Mouse (Mus musculus): ENCODE measurements around the gene Gucy2d. TPM values are rescaled to one million over a fixed set of nuclear protein-coding genes. Genes with fewer than 3 reads are reported as not detected.

The Gucy2d gene
- polyA plus RNA-seq, 2 experiments = not detected

DNA sequence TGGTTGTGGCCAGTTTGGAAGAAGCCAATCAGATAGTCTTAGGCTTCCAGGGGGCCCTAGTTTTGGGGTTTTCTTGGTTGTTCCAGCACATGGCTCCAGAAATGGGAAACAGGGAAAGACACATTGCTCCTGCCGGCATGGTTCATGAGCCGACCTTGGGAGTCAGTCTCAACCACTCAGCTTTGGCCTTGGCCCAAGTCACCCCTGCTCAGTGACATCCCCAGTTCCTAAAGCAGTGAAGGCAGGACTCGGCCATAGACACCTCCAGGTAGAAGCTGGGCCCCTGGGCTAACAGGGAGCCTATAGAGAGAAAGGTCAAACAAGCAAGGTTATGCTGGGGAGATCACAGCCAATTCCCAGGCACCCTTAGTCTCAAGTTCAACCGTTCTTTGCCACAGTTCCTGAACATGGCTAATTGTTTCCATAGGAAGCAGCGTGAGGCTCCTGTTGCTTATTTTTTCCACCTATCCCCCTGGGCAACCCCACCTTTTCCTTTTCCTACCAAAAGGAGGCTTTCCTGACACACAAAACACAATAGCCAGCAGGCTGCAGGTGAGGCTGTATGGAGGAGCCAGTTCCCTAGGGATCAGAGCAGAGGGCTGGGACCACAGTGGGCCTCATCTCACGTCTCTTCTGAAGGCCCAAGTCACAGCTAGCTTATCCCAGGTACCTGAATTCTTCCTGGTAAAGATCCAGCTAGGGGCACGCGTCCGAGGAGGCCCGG, 14.3 kb downstream of the Gucy2d start:
- H3K4me1 ChIP-seq (ENCODE audit: control insufficient read depth, insufficient read depth, low read length) = peaks cover 9% of the 10 kb centered on the region
- H3K27ac ChIP-seq (replicated peaks; ENCODE audit: low read depth, low read length) = no peak overlapping the region
- no peak for ATAC-seq (ENCODE audit: low FRiP score, low read depth)
- no peak for DNase-seq (ENCODE audit: low spot score)
- TF ChIP-seq POLR2A (IDR thresholded peaks at IDR 0.05; ENCODE audit: borderline replicate concordance, extremely low read depth, insufficient read depth, insufficient read length) = no peak
- 0 out of 2 replicates have a peak overlapping the region, but pooled peaks have one; percentile 10 for H3K4me2 ChIP-seq (replicated peaks; ENCODE audit: low read depth, low read length, severe bottlenecking)
- H3K36me3 ChIP-seq (ENCODE audit: control insufficient read depth, insufficient read depth, low read length) = no peaks in the 10 kb centered on the region
- no peaks in the 10 kb centered on the region for H3K9me3 ChIP-seq (ENCODE audit: control insufficient read depth, low read length)
- H3K27me3 ChIP-seq (ENCODE audit: control insufficient read depth, insufficient read depth, low read length) = no peaks in the 10 kb centered on the region
- WGBS = 46% methylated on average over 10 of the region's 10 CpGs
- no peak overlapping the region for H3K9ac ChIP-seq (ENCODE audit: low read depth, low read length, severe bottlenecking)
- no peak overlapping the region for H3K4me3 ChIP-seq (replicated peaks; ENCODE audit: low read length)

DNA sequence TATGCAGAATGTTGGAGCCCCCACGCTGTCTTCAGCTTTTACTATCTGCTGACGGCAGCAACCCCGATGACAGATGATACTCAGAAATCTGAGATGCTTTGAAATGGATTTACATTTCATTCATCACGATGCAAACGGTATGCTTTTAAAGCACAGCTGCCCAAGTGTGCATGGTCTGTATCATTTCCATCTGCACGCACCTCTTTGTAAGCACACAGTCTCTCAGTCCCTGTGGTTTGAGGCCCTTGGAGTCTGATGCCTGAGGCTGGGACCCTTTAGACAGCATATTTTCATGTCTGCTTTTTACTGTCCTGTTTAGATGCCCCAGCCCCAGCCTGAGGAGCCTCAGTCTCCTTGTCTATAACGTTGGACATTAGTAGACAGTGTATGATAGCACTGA, 20.1 kb downstream of the Gucy2d start:
- ATAC-seq (ENCODE audit: low FRiP score, low read depth) (peak; percentile 63), DNase-seq (ENCODE audit: low spot score) (peak; percentile 38)
- Histone ChIP-seq H3K4me2 (replicated peaks; ENCODE audit: low read depth, low read length, severe bottlenecking) (no peak overlapping the region), H3K27ac (replicated peaks; ENCODE audit: low read depth, low read length) (no peak overlapping the region), H3K36me3 (ENCODE audit: control insufficient read depth, insufficient read depth, low read length) (no peaks in the 10 kb centered on the region), H3K4me3 (replicated peaks; ENCODE audit: low read length) (no peak overlapping the region), H3K9ac (ENCODE audit: low read depth, low read length, severe bottlenecking) (no peak overlapping the region), H3K4me1 (ENCODE audit: control insufficient read depth, insufficient read depth, low read length) (peaks cover 4% of the 10 kb centered on the region; the same call in 1 of the 2 replicates), H3K9me3 (ENCODE audit: control insufficient read depth, low read length) (no peaks in the 10 kb centered on the region), H3K27me3 (ENCODE audit: control insufficient read depth, insufficient read depth, low read length) (no peaks in the 10 kb centered on the region)
- 34% methylated on average over 7 of the region's 7 CpGs for WGBS
- no peak for TF ChIP-seq POLR2A (IDR thresholded peaks at IDR 0.05; ENCODE audit: borderline replicate concordance, extremely low read depth, insufficient read depth, insufficient read length)

DNA sequence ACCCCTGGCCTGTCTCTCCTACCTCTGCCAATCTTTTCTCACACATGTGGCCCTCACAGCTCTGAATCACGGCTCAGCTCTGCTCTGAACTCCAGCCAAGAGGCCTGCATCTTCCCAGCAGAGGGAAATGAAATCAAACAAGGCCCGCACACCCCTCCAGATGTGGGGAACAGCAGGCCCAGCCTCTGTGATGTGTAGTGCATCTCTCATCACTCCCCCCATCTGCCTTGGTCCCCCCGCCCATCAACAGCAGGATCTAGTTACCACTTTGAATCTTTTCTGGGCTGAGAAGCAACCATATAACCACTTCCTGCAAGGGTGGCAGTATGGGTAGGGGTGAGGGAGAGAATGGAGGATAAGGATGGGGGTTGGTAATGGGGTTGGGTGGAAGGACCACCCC, 28.9 kb downstream of the Gucy2d start:
- no peaks in the 10 kb centered on the region for H3K27me3 ChIP-seq (ENCODE audit: control insufficient read depth, insufficient read depth, low read length)
- no peaks in the 10 kb centered on the region for H3K36me3 ChIP-seq (ENCODE audit: control insufficient read depth, insufficient read depth, low read length)
- no peaks in the 10 kb centered on the region for H3K9me3 ChIP-seq (ENCODE audit: control insufficient read depth, low read length)
- no peak overlapping the region for H3K9ac ChIP-seq (ENCODE audit: low read depth, low read length, severe bottlenecking)
- DNase-seq (ENCODE audit: low spot score) = peak; percentile 79
- no peak overlapping the region for H3K4me2 ChIP-seq (replicated peaks; ENCODE audit: low read depth, low read length, severe bottlenecking)
- peak overlapping the region; percentile 73 for H3K27ac ChIP-seq (replicated peaks; ENCODE audit: low read depth, low read length)
- WGBS = 31% methylated on average over 3 of the region's 3 CpGs
- peaks cover 22% of the 10 kb centered on the region for H3K4me1 ChIP-seq (ENCODE audit: control insufficient read depth, insufficient read depth, low read length)
- ATAC-seq (ENCODE audit: low FRiP score, low read depth) = peak; percentile 75
- H3K4me3 ChIP-seq (replicated peaks; ENCODE audit: low read length) = no peak overlapping the region
- no peak for TF ChIP-seq POLR2A (IDR thresholded peaks at IDR 0.05; ENCODE audit: borderline replicate concordance, extremely low read depth, insufficient read depth, insufficient read length)

DNA sequence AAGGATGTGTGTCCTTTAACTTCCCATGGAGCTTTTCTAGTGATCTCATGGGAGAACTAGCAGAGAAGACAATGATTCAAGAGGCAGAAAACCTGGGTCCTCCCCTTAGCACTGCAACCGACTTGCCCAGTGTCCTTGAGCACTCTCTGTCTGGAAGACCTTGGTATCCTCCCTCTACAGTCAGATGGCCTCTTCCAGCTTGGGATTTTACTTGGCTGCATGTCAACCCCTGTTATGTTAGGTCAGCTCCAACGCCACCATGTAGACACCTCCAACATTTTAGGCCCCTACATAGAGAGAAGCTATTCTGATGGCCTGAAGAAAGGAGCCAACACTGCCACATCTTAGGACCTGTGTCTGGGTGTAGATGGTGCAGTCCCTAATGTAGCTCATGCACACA, 32.3 kb downstream of the Gucy2d start:
- H3K36me3 ChIP-seq (ENCODE audit: control insufficient read depth, insufficient read depth, low read length) = no peaks in the 10 kb centered on the region

DNA sequence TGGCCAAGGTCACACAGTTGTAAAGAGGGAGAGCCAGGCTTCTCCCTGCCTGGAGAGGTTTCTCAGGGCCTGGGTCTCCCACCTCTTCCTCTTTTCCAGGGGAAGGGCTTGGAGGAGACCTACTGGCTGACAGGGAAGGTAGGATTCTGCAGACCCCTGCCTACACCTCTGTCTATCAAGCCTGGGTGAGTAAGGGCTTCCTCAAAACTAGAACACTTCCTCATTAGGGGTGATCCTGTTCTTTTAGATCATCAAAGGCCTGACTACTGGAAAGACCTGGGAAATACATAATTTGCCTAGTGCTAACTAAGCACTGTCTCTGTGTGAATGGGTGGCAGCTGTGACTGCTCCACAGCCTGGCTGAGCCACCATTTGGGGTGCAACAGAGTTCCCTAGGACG, 34.3 kb downstream of the Gucy2d start:
- Histone ChIP-seq H3K27me3 (ENCODE audit: control insufficient read depth, insufficient read depth, low read length) (no peaks in the 10 kb centered on the region), H3K4me2 (replicated peaks; ENCODE audit: low read depth, low read length, severe bottlenecking) (no peak overlapping the region), H3K27ac (replicated peaks; ENCODE audit: low read depth, low read length) (no peak overlapping the region), H3K4me1 (ENCODE audit: control insufficient read depth, insufficient read depth, low read length) (peaks cover 8% of the 10 kb centered on the region; the same call in 1 of the 2 replicates), H3K4me3 (replicated peaks; ENCODE audit: low read length) (no peak overlapping the region), H3K9ac (ENCODE audit: low read depth, low read length, severe bottlenecking) (no peak overlapping the region), H3K36me3 (ENCODE audit: control insufficient read depth, insufficient read depth, low read length) (no peaks in the 10 kb centered on the region), H3K9me3 (ENCODE audit: control insufficient read depth, low read length) (no peaks in the 10 kb centered on the region)
- no peak for DNase-seq (ENCODE audit: low spot score)
- 80% methylated on average over 1 of the region's 1 CpGs for WGBS
- no peak for ATAC-seq (ENCODE audit: low FRiP score, low read depth)
- TF ChIP-seq POLR2A (IDR thresholded peaks at IDR 0.05; ENCODE audit: borderline replicate concordance, extremely low read depth, insufficient read depth, insufficient read length) = no peak

More for the DNA sequence above, 32.3 kb downstream of the Gucy2d start:
- H3K4me2 ChIP-seq (replicated peaks; ENCODE audit: low read depth, low read length, severe bottlenecking) = no peak overlapping the region
- DNase-seq (ENCODE audit: low spot score) = no peak
- no peaks in the 10 kb centered on the region for H3K27me3 ChIP-seq (ENCODE audit: control insufficient read depth, insufficient read depth, low read length)
- H3K4me1 ChIP-seq (ENCODE audit: control insufficient read depth, insufficient read depth, low read length) = peaks cover 21% of the 10 kb centered on the region
- H3K27ac ChIP-seq (replicated peaks; ENCODE audit: low read depth, low read length) = no peak overlapping the region
- no peak for TF ChIP-seq POLR2A (IDR thresholded peaks at IDR 0.05; ENCODE audit: borderline replicate concordance, extremely low read depth, insufficient read depth, insufficient read length)
- no peak overlapping the region for H3K4me3 ChIP-seq (replicated peaks; ENCODE audit: low read length)
- no peak for ATAC-seq (ENCODE audit: low FRiP score, low read depth)
- 92% methylated on average over 2 of the region's 2 CpGs for WGBS
- no peak overlapping the region for H3K9ac ChIP-seq (ENCODE audit: low read depth, low read length, severe bottlenecking)
- H3K9me3 ChIP-seq (ENCODE audit: control insufficient read depth, low read length) = no peaks in the 10 kb centered on the region
